Mouse (Mus musculus) MEL (cell line): ENCODE data around the gene Dlec1. TPM values are rescaled to one million over a fixed set of nuclear protein-coding genes. Genes with fewer than 3 reads are reported as not detected.

ENCODE experiments used
- DNase-seq: peaks from one replicate; pipeline ENCODE4 v3.0.0; 2011; ENCODE audit warnings: low read depth, low spot score
- H3K27ac ChIP-seq: 2 replicates; pipeline ENCODE4 v1.5.1; 2012; ENCODE audit warnings: low read depth, mild to moderate bottlenecking, control low read depth, low read length, moderate library complexity; ENCODE audit not compliant: control insufficient read depth
- H3K27me3 ChIP-seq, 2 experiments: fragments of 150-350 bp in 1 of 2; sonication (generic) in 1 of 2; 2 replicates each; pipeline ENCODE4 v1.6.1; 2012; ENCODE audit warnings: low read length in 2 of 2, mild to moderate bottlenecking in 2 of 2, improper control_type of control experiment in 1 of 2, moderate library complexity in 1 of 2; ENCODE audit not compliant: insufficient read depth in 2 of 2, control insufficient read depth in 1 of 2
- H3K36me3 ChIP-seq, 2 experiments: 2 replicates each; pipeline ENCODE4 v1.6.1; 2012 to 2014; ENCODE audit warnings: low read length in 2 of 2, improper control_type of control experiment in 1 of 2, inconsistent platforms in 1 of 2, mild to moderate bottlenecking in 1 of 2; ENCODE audit not compliant: insufficient read depth in 2 of 2, control insufficient read depth in 1 of 2
- H3K4me1 ChIP-seq, 2 experiments: fragments of 150-350 bp in 1 of 2; sonication (generic) in 1 of 2; 2 replicates each; pipeline ENCODE4 v1.6.1; 2012; ENCODE audit warnings: low read length in 2 of 2, improper control_type of control experiment in 1 of 2, mild to moderate bottlenecking in 1 of 2; ENCODE audit not compliant: insufficient read depth in 2 of 2, control insufficient read depth in 1 of 2
- H3K4me3 ChIP-seq, 2 experiments: fragments of 150-350 bp in 1 of 2; sonication (generic) in 1 of 2; 2 replicates each; pipeline ENCODE4 v1.5.1; 2012; ENCODE audit warnings: low read depth in 2 of 2, low read length in 2 of 2, mild to moderate bottlenecking in 2 of 2, moderate library complexity in 2 of 2, control low read depth in 1 of 2, improper control_type of control experiment in 1 of 2; ENCODE audit not compliant: control insufficient read depth in 1 of 2, insufficient read depth in 1 of 2
- H3K79me2 ChIP-seq: 2 replicates; pipeline ENCODE4 v1.6.1; 2012; ENCODE audit warnings: mild to moderate bottlenecking, low read length, moderate library complexity; ENCODE audit not compliant: control insufficient read depth, poor library complexity, insufficient read depth
- H3K9ac ChIP-seq: 2 replicates; pipeline ENCODE4 v1.6.1; 2012; ENCODE audit warnings: low read depth, mild to moderate bottlenecking, control low read depth, low read length, moderate library complexity; ENCODE audit not compliant: control insufficient read depth, poor library complexity, severe bottlenecking
- H3K9me3 ChIP-seq: fragments of 150-350 bp; sonication (generic); replicated peaks from 2 replicates; pipeline ENCODE4 v1.6.1; 2012; ENCODE audit warnings: mild to moderate bottlenecking, low read length, improper control_type of control experiment, moderate library complexity; ENCODE audit not compliant: insufficient read depth
- CHD1 ChIP-seq: IDR thresholded peaks from 2 replicates; pipeline ENCODE4 v1.6.1; 2012; ENCODE audit warnings: low read depth, mild to moderate bottlenecking, inconsistent platforms, low read length, improper control_type of control experiment
- E2F4 ChIP-seq: IDR thresholded peaks from 2 replicates; pipeline ENCODE4 v1.6.1; 2011; ENCODE audit warnings: low read depth, low read length, improper control_type of control experiment, borderline replicate concordance
- ELF1 ChIP-seq: IDR thresholded peaks from 2 replicates; pipeline ENCODE4 v1.6.1; 2014; ENCODE audit warnings: low read depth, mild to moderate bottlenecking, inconsistent platforms, low read length, improper control_type of control experiment, moderate library complexity
- GATA1 ChIP-seq: IDR thresholded peaks from 2 replicates; pipeline ENCODE4 v1.6.1; 2011; ENCODE audit warnings: low read depth, low read length, improper control_type of control experiment
- HCFC1 ChIP-seq: IDR thresholded peaks from 2 replicates; pipeline ENCODE4 v1.6.1; 2012; ENCODE audit warnings: low read depth, mild to moderate bottlenecking, inconsistent platforms, low read length, improper control_type of control experiment, moderate library complexity
- MAFK ChIP-seq: IDR thresholded peaks from 2 replicates; pipeline ENCODE4 v1.6.1; 2011; ENCODE audit warnings: low read depth, mild to moderate bottlenecking, low read length, improper control_type of control experiment, borderline replicate concordance
- MAZ ChIP-seq: IDR thresholded peaks from 2 replicates; pipeline ENCODE4 v1.6.1; 2012; ENCODE audit warnings: low read depth, mild to moderate bottlenecking, inconsistent platforms, low read length, improper control_type of control experiment
- MXI1 ChIP-seq: IDR thresholded peaks from 2 replicates; pipeline ENCODE4 v1.6.1; 2011; ENCODE audit warnings: mild to moderate bottlenecking, low read depth, low read length, improper control_type of control experiment
- NELFE ChIP-seq: IDR thresholded peaks from 2 replicates; pipeline ENCODE4 v1.6.1; 2011; ENCODE audit warnings: low read depth, low read length, improper control_type of control experiment
- POLR2AphosphoS2 ChIP-seq: IDR thresholded peaks from 2 replicates; pipeline ENCODE4 v1.6.1; 2011; ENCODE audit warnings: low read length, improper control_type of control experiment
- POLR2AphosphoS5 ChIP-seq: IDR thresholded peaks from 2 replicates; pipeline ENCODE4 v1.6.1; 2012; ENCODE audit warnings: low read depth, borderline replicate concordance, mild to moderate bottlenecking, inconsistent platforms, low read length, moderate library complexity, mixed read lengths
- TAL1 ChIP-seq: IDR thresholded peaks from 2 replicates; pipeline ENCODE4 v1.6.1; 2012; ENCODE audit warnings: mild to moderate bottlenecking, inconsistent platforms, low read length, moderate library complexity, mixed read lengths
- TBP ChIP-seq: IDR thresholded peaks from 2 replicates; pipeline ENCODE4 v1.8.0; 2011; ENCODE audit warnings: low read depth, low read length, improper control_type of control experiment
- USF1 ChIP-seq: IDR thresholded peaks from 2 replicates; pipeline ENCODE4 v1.6.1; 2014; ENCODE audit warnings: low read depth, mild to moderate bottlenecking, inconsistent platforms, low read length, improper control_type of control experiment, moderate library complexity
- USF2 ChIP-seq, 2 experiments: IDR thresholded peaks; 2 replicates each; pipeline ENCODE4 v1.6.1; 2011 to 2012; ENCODE audit warnings: improper control_type of control experiment in 2 of 2, low read length in 2 of 2, borderline replicate concordance in 1 of 2, inconsistent platforms in 1 of 2, low read depth in 1 of 2, mild to moderate bottlenecking in 1 of 2; ENCODE audit not compliant: insufficient read depth in 1 of 2
- ZKSCAN1 ChIP-seq: IDR thresholded peaks from 2 replicates; pipeline ENCODE4 v1.6.1; 2012; ENCODE audit warnings: low read depth, mild to moderate bottlenecking, inconsistent platforms, low read length, improper control_type of control experiment, moderate library complexity
- ZMIZ1 ChIP-seq: IDR thresholded peaks from 2 replicates; pipeline ENCODE4 v1.6.1; 2012; ENCODE audit warnings: low read depth, mild to moderate bottlenecking, inconsistent platforms, low read length, improper control_type of control experiment, moderate library complexity
- ZNF384 ChIP-seq: IDR thresholded peaks from 2 replicates; pipeline ENCODE4 v1.6.1; 2012; ENCODE audit warnings: low read depth, mild to moderate bottlenecking, inconsistent platforms, low read length, improper control_type of control experiment
- polyA plus RNA-seq, 2 experiments: library from polyadenylated mRNA; stranded (reverse) in 1 of 2; unstranded in 1 of 2; fragments of >175 nt in 1 of 2; fragments of >200 nt in 1 of 2; gene quantifications; 2 replicates each; pipeline versions ENCODE4 v1.2.1 to v1.2.4; 2012; ENCODE audit warnings: low replicate concordance in 2 of 2, low read depth in 1 of 2; ENCODE audit not compliant: insufficient read length in 2 of 2, insufficient read depth in 1 of 2, missing spikeins in 1 of 2
- total RNA-seq: library from RNA; depleted of rRNA; stranded (reverse); fragments of 300-350 nt; gene quantifications from 2 replicates; pipeline ENCODE4 v1.2.3, GENCODE M21; 2012

The Dlec1 gene
- total and polyA plus RNA-seq, 3 experiments: 0.22 TPM; not detected in 2

GRCm38 (mm10) chr9:119107566-119107965 is 5.3 kb downstream of the Dlec1 start (continued):
- no peak for TF ChIP-seq MAFK

DNA sequence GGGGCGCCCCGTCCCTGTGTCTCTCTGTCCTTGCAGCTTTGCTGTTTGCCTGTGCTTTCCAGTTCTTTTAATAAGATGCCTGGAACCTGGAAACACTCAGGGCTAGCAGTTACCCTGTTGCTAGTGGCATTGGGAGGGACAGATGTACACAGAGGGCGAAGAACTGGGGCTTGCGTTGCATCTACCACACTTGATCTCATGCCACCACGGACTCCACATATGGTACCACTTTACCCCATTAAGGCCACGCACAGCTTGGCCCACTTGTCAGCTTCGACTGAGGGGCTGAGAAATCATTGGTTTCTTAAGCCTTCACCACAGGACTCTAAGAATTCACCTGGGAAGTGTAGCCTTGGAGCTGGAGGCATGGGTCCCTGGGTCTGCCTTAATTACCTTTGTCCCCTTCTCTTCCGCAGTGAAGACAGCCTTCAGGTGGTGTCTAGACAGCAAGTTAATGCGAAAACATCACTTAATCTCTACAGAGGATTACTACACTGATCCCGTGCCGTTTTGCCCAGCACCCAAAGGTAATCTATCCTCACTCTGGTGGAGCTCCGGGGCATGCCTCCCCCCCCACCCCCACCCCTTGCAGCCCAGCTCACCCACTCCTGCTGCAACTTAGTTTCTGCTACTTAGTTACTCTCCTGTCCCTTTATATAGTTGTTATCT is 7.5 kb downstream of the Dlec1 start:
- Histone ChIP-seq H3K27me3 (0 out of 4 replicates have a peak, but pooled peaks cover 0 to 4% of the 10 kb centered on the region in 2 experiments), H3K79me2 (no peaks in the 10 kb centered on the region), H3K36me3 (no peaks in the 10 kb centered on the region), H3K9me3 (no peaks in the 10 kb centered on the region), H3K27ac (no peak overlapping the region), H3K4me1 (no peaks in the 10 kb centered on the region)
- TF ChIP-seq POLR2AphosphoS5 (no peak), MAFK (no peak), ZMIZ1 (no peak), MAZ (no peak), ELF1 (no peak), HCFC1 (no peak), ZNF384 (no peak), TBP (no peak), MXI1 (no peak), CHD1 (no peak), E2F4 (no peak), ZKSCAN1 (no peak), TAL1 (no peak), NELFE (no peak), USF1 (no peak), POLR2AphosphoS2 (no peak), USF2 (IDR thresholded peaks at IDR 0.05; ENCODE audit: borderline replicate concordance in 1 of 2, insufficient read depth in 1 of 2, low read depth in 1 of 2, low read length in 2 of 2) (no peak), GATA1 (no peak)
- TF ChIP-seq, all 39 proteins: peak for 0
- Histone ChIP-seq H3K4me3 (no peak overlapping the region), H3K9ac (no peak overlapping the region)
- DNase-seq: no peak
